Mouse (Mus musculus) MEL (cell line): ENCODE data around the gene Kctd14. TPM values are rescaled to one million over a fixed set of nuclear protein-coding genes. Genes with fewer than 3 reads are reported as not detected.
A peak's percentile ranks its signal among the peaks of the same experiment; 100 is the strongest.

Experiments
- DNase-seq: peaks from one replicate; pipeline ENCODE4 v3.0.0; 2011; ENCODE audit warnings: low read depth, low spot score
- H3K27ac ChIP-seq: 2 replicates; pipeline ENCODE4 v1.5.1; 2012; ENCODE audit warnings: low read depth, mild to moderate bottlenecking, control low read depth, low read length, moderate library complexity; ENCODE audit not compliant: control insufficient read depth
- H3K27me3 ChIP-seq, 2 experiments: fragments of 150-350 bp in 1 of 2; sonication (generic) in 1 of 2; 2 replicates each; pipeline ENCODE4 v1.6.1; 2012; ENCODE audit warnings: low read length in 2 of 2, mild to moderate bottlenecking in 2 of 2, improper control_type of control experiment in 1 of 2, moderate library complexity in 1 of 2; ENCODE audit not compliant: insufficient read depth in 2 of 2, control insufficient read depth in 1 of 2
- H3K36me3 ChIP-seq, 2 experiments: 2 replicates each; pipeline ENCODE4 v1.6.1; 2012 to 2014; ENCODE audit warnings: low read length in 2 of 2, improper control_type of control experiment in 1 of 2, inconsistent platforms in 1 of 2, mild to moderate bottlenecking in 1 of 2; ENCODE audit not compliant: insufficient read depth in 2 of 2, control insufficient read depth in 1 of 2
- H3K4me1 ChIP-seq, 2 experiments: fragments of 150-350 bp in 1 of 2; sonication (generic) in 1 of 2; 2 replicates each; pipeline ENCODE4 v1.6.1; 2012; ENCODE audit warnings: low read length in 2 of 2, improper control_type of control experiment in 1 of 2, mild to moderate bottlenecking in 1 of 2; ENCODE audit not compliant: insufficient read depth in 2 of 2, control insufficient read depth in 1 of 2
- H3K4me3 ChIP-seq, 2 experiments: fragments of 150-350 bp in 1 of 2; sonication (generic) in 1 of 2; 2 replicates each; pipeline ENCODE4 v1.5.1; 2012; ENCODE audit warnings: low read depth in 2 of 2, low read length in 2 of 2, mild to moderate bottlenecking in 2 of 2, moderate library complexity in 2 of 2, control low read depth in 1 of 2, improper control_type of control experiment in 1 of 2; ENCODE audit not compliant: control insufficient read depth in 1 of 2, insufficient read depth in 1 of 2
- H3K79me2 ChIP-seq: 2 replicates; pipeline ENCODE4 v1.6.1; 2012; ENCODE audit warnings: mild to moderate bottlenecking, low read length, moderate library complexity; ENCODE audit not compliant: control insufficient read depth, poor library complexity, insufficient read depth
- H3K9ac ChIP-seq: 2 replicates; pipeline ENCODE4 v1.6.1; 2012; ENCODE audit warnings: low read depth, mild to moderate bottlenecking, control low read depth, low read length, moderate library complexity; ENCODE audit not compliant: control insufficient read depth, poor library complexity, severe bottlenecking
- H3K9me3 ChIP-seq: fragments of 150-350 bp; sonication (generic); replicated peaks from 2 replicates; pipeline ENCODE4 v1.6.1; 2012; ENCODE audit warnings: mild to moderate bottlenecking, low read length, improper control_type of control experiment, moderate library complexity; ENCODE audit not compliant: insufficient read depth
- CHD2 ChIP-seq: IDR thresholded peaks from 2 replicates; pipeline ENCODE4 v1.6.1; 2011; ENCODE audit warnings: low read length, improper control_type of control experiment
- E2F4 ChIP-seq: IDR thresholded peaks from 2 replicates; pipeline ENCODE4 v1.6.1; 2011; ENCODE audit warnings: low read depth, low read length, improper control_type of control experiment, borderline replicate concordance
- ELF1 ChIP-seq: IDR thresholded peaks from 2 replicates; pipeline ENCODE4 v1.6.1; 2014; ENCODE audit warnings: low read depth, mild to moderate bottlenecking, inconsistent platforms, low read length, improper control_type of control experiment, moderate library complexity
- JUND ChIP-seq: IDR thresholded peaks from 2 replicates; pipeline ENCODE4 v1.6.1; 2011; ENCODE audit warnings: low read depth, mild to moderate bottlenecking, improper control_type of control experiment, low read length
- MAFK ChIP-seq: IDR thresholded peaks from 2 replicates; pipeline ENCODE4 v1.6.1; 2011; ENCODE audit warnings: low read depth, mild to moderate bottlenecking, low read length, improper control_type of control experiment, borderline replicate concordance
- MAX ChIP-seq: IDR thresholded peaks from 2 replicates; pipeline ENCODE4 v1.6.1; 2011; ENCODE audit warnings: low read length, improper control_type of control experiment
- MAZ ChIP-seq: IDR thresholded peaks from 2 replicates; pipeline ENCODE4 v1.6.1; 2012; ENCODE audit warnings: low read depth, mild to moderate bottlenecking, inconsistent platforms, low read length, improper control_type of control experiment
- MXI1 ChIP-seq: IDR thresholded peaks from 2 replicates; pipeline ENCODE4 v1.6.1; 2011; ENCODE audit warnings: mild to moderate bottlenecking, low read depth, low read length, improper control_type of control experiment
- MYB ChIP-seq: IDR thresholded peaks from 2 replicates; pipeline ENCODE4 v1.6.1; 2011; ENCODE audit warnings: mild to moderate bottlenecking, low read depth, low read length, improper control_type of control experiment
- MYC ChIP-seq: IDR thresholded peaks from 2 replicates; pipeline ENCODE4 v1.6.1; 2011; ENCODE audit warnings: low read depth, mild to moderate bottlenecking, low read length, improper control_type of control experiment, moderate library complexity
- RAD21 ChIP-seq: IDR thresholded peaks from 2 replicates; pipeline ENCODE4 v1.6.1; 2011; ENCODE audit warnings: mild to moderate bottlenecking, low read depth, low read length, improper control_type of control experiment
- RCOR1 ChIP-seq: IDR thresholded peaks from 2 replicates; pipeline ENCODE4 v1.6.1; 2012; ENCODE audit warnings: low read depth, mild to moderate bottlenecking, inconsistent platforms, low read length, improper control_type of control experiment
- SIN3A ChIP-seq: IDR thresholded peaks from 2 replicates; pipeline ENCODE4 v1.6.1; 2012; ENCODE audit warnings: low read length, improper control_type of control experiment, inconsistent platforms
- TAL1 ChIP-seq: IDR thresholded peaks from 2 replicates; pipeline ENCODE4 v1.6.1; 2012; ENCODE audit warnings: mild to moderate bottlenecking, inconsistent platforms, low read length, moderate library complexity, mixed read lengths
- USF2 ChIP-seq, 2 experiments: IDR thresholded peaks; 2 replicates each; pipeline ENCODE4 v1.6.1; 2011 to 2012; ENCODE audit warnings: improper control_type of control experiment in 2 of 2, low read length in 2 of 2, borderline replicate concordance in 1 of 2, inconsistent platforms in 1 of 2, low read depth in 1 of 2, mild to moderate bottlenecking in 1 of 2; ENCODE audit not compliant: insufficient read depth in 1 of 2
- ZC3H11A ChIP-seq: IDR thresholded peaks from 2 replicates; pipeline ENCODE4 v1.6.1; 2012; ENCODE audit warnings: low read depth, mild to moderate bottlenecking, inconsistent platforms, low read length, improper control_type of control experiment
- ZKSCAN1 ChIP-seq: IDR thresholded peaks from 2 replicates; pipeline ENCODE4 v1.6.1; 2012; ENCODE audit warnings: low read depth, mild to moderate bottlenecking, inconsistent platforms, low read length, improper control_type of control experiment, moderate library complexity
- ZMIZ1 ChIP-seq: IDR thresholded peaks from 2 replicates; pipeline ENCODE4 v1.6.1; 2012; ENCODE audit warnings: low read depth, mild to moderate bottlenecking, inconsistent platforms, low read length, improper control_type of control experiment, moderate library complexity
- ZNF384 ChIP-seq: IDR thresholded peaks from 2 replicates; pipeline ENCODE4 v1.6.1; 2012; ENCODE audit warnings: low read depth, mild to moderate bottlenecking, inconsistent platforms, low read length, improper control_type of control experiment
- polyA plus RNA-seq, 2 experiments: library from polyadenylated mRNA; stranded (reverse) in 1 of 2; unstranded in 1 of 2; fragments of >175 nt in 1 of 2; fragments of >200 nt in 1 of 2; gene quantifications; 2 replicates each; pipeline versions ENCODE4 v1.2.1 to v1.2.4; 2012; ENCODE audit warnings: low replicate concordance in 2 of 2, low read depth in 1 of 2; ENCODE audit not compliant: insufficient read length in 2 of 2, insufficient read depth in 1 of 2, missing spikeins in 1 of 2
- total RNA-seq: library from RNA; depleted of rRNA; stranded (reverse); fragments of 300-350 nt; gene quantifications from 2 replicates; pipeline ENCODE4 v1.2.3, GENCODE M21; 2012

Gene Kctd14
- total and polyA plus RNA-seq, 3 experiments: 0.58 to 0.77 TPM; not detected in 1

- peaks cover 0 to 3% of the 10 kb centered on the region in 2 experiments; a peak in 2 of 4 replicates for H3K27me3 ChIP-seq
- no peak overlapping the region for H3K4me3 ChIP-seq
- H3K4me1 ChIP-seq: no peaks in the 10 kb centered on the region
- H3K36me3 ChIP-seq: no peaks in the 10 kb centered on the region
- no peaks in the 10 kb centered on the region for H3K79me2 ChIP-seq
- no peak overlapping the region for H3K9ac ChIP-seq
- H3K27ac ChIP-seq: no peak overlapping the region
- no peak for TF ChIP-seq MAZ
- TF ChIP-seq E2F4: no peak
- TF ChIP-seq JUND: no peak
- TF ChIP-seq CHD2: no peak
- no peaks in the 10 kb centered on the region for H3K9me3 ChIP-seq
- DNase-seq: peak; percentile 24
Observed at GRCm38 (mm10) chr7:97446171-97446925, 4.8 kb upstream of the Kctd14 start.

- Histone ChIP-seq H3K9ac (no peak overlapping the region), H3K4me3 (no peak overlapping the region), H3K27me3 (peaks cover 0 to 3% of the 10 kb centered on the region in 2 experiments; a peak in 2 of 4 replicates), H3K36me3 (no peaks in the 10 kb centered on the region), H3K79me2 (no peaks in the 10 kb centered on the region), H3K9me3 (no peaks in the 10 kb centered on the region), H3K4me1 (no peaks in the 10 kb centered on the region), H3K27ac (no peak overlapping the region)
- TF ChIP-seq MYB: no peak
- TF ChIP-seq USF2 (IDR thresholded peaks at IDR 0.05; ENCODE audit: borderline replicate concordance in 1 of 2, insufficient read depth in 1 of 2, low read depth in 1 of 2, low read length in 2 of 2): no peak
- no peak for TF ChIP-seq MAZ
- TF ChIP-seq MAFK: no peak
- TF ChIP-seq MYC: no peak
- no peak for TF ChIP-seq ELF1
- no peak for DNase-seq
Observed at GRCm38 (mm10) chr7:97447050-97447531, 4.0 kb upstream of the Kctd14 start.

- Histone ChIP-seq H3K4me3 (no peak overlapping the region), H3K36me3 (peaks cover 0 to 2% of the 10 kb centered on the region in 2 experiments; a peak in 2 of 4 replicates), H3K4me1 (peaks cover 3 to 6% of the 10 kb centered on the region in 2 experiments; a peak in 3 of 4 replicates), H3K79me2 (no peaks in the 10 kb centered on the region), H3K9me3 (no peaks in the 10 kb centered on the region), H3K27me3 (peaks cover 0 to 1% of the 10 kb centered on the region in 2 experiments; a peak in 1 of 4 replicates), H3K27ac (no peak overlapping the region), H3K9ac (no peak overlapping the region)
- TF ChIP-seq ZNF384 (no peak), MAX (no peak), ZKSCAN1 (no peak), SIN3A (no peak), ZMIZ1 (no peak), RAD21 (no peak), E2F4 (no peak), TAL1 (no peak), MXI1 (no peak), USF2 (IDR thresholded peaks at IDR 0.05; ENCODE audit: borderline replicate concordance in 1 of 2, insufficient read depth in 1 of 2, low read depth in 1 of 2, low read length in 2 of 2) (no peak), ZC3H11A (no peak), ELF1 (no peak), MAZ (no peak), RCOR1 (no peak)
- DNase-seq: no peak
Observed at GRCm38 (mm10) chr7:97452196-97452595, 1.1 kb downstream of the Kctd14 start.
